In genomic region chr11:50323843-50324242, GRCm38 (mm10) we compare ENCODE assay signal across 9 mouse cellular contexts. TPM values are rescaled to one million over a fixed set of nuclear protein-coding genes. Genes with fewer than 3 reads are reported as not detected.
DNase-seq lines count a peak whose midpoint lies in the region; ATAC-seq lines count a peak whose summit lies in the region.
"Had no signal": no experiment of that assay in that cellular context is flagged by ENCODE, and none has a peak within 500 bp of the region (broad histone marks: within the 10 kb centered on the region; RNA-seq: fewer than 3 reads in every experiment).

No protein-coding gene starts in this region.

- H3K27me3 ChIP-seq in forebrain, embryonic 15.5 days, result no peaks in the 10 kb centered on the region
- H3K27me3 ChIP-seq in liver, embryonic 13.5 days, result no peaks in the 10 kb centered on the region

- peak overlapping the region; percentile 94 for H3K9ac ChIP-seq in forebrain, embryonic 15.5 days (replicated peaks)
- peak overlapping the region; percentile 96 for H3K9ac ChIP-seq in liver, embryonic 13.5 days

- H3K9me3 ChIP-seq in forebrain, embryonic 15.5 days, result no peaks in the 10 kb centered on the region
- H3K9me3 ChIP-seq in liver, embryonic 13.5 days (replicated peaks), result no peaks in the 10 kb centered on the region

- H3K4me1 ChIP-seq in forebrain, embryonic 15.5 days, result peaks cover 38% of the 10 kb centered on the region
- H3K4me1 ChIP-seq in liver, embryonic 13.5 days (replicated peaks), result peaks cover 70% of the 10 kb centered on the region

- 22% methylated on average over 1 of the region's 1 CpGs for WGBS in forebrain, embryonic 15.5 days
- 8% methylated on average over 1 of the region's 1 CpGs for WGBS in liver, embryonic 13.5 days (ENCODE audit: insufficient replicate concordance)

- H3K27ac ChIP-seq in forebrain, embryonic 15.5 days (replicated peaks), result no peak overlapping the region
- H3K27ac ChIP-seq in liver, embryonic 13.5 days, result peak overlapping the region; percentile 90

- no peak for ATAC-seq in forebrain, embryonic 15.5 days (replicated peaks)
- peak; percentile 53 for ATAC-seq in liver, embryonic 13.5 days (ENCODE audit: low read depth)

- H3K4me3 ChIP-seq in forebrain, embryonic 15.5 days, result peak overlapping the region; percentile 93
- H3K4me3 ChIP-seq in liver, embryonic 13.5 days (replicated peaks), result peak overlapping the region; percentile 93

- intact Hi-C loops in left cerebral cortex, postnatal 36 days (cut with DNase I), result loop anchor here (2.0 kb wide), 1 partner anchor 53 kb away; the partner anchor contains the start of gene Hnrnph1

- peak; percentile 1 for DNase-seq in retina, embryonic 14.5 days (ENCODE audit: low spot score)
- DNase-seq in retina, postnatal 1 day, result no peak
- DNase-seq in liver, embryonic 13.5 days, result peak; percentile 53
- no peak for DNase-seq in adrenal gland, postnatal 36 days
- no peak for DNase-seq in gastrocnemius, postnatal 4 days (ENCODE audit: low spot score in 2 of 2)
- DNase-seq in left cerebral cortex, postnatal 36 days (ENCODE audit: low spot score in 2 of 2), result no peak
- no peak for DNase-seq in thymus, postnatal 14 days
- DNase-seq: cerebellum, postnatal 10 days had no signal

- H3K36me3 ChIP-seq in forebrain, embryonic 15.5 days, result peaks cover 2% of the 10 kb centered on the region
- H3K36me3 ChIP-seq in liver, embryonic 13.5 days, result peaks cover 12% of the 10 kb centered on the region

- H3K4me2 ChIP-seq in forebrain, embryonic 15.5 days (replicated peaks), result peak overlapping the region; percentile 58
- peak overlapping the region; percentile 91 for H3K4me2 ChIP-seq in liver, embryonic 13.5 days

RNA-seq across cellular contexts. Expression of gene Canx, which starts 1.6 kb away (rescaled TPM):
- 241 and 250 TPM in 2 replicates for polyA plus RNA-seq in forebrain, embryonic 15.5 days (2015; fragmentation: Nextera tagmentation; extraction: Ambion mirVana)
- polyA plus RNA-seq in liver, embryonic 13.5 days (2015; fragmentation: Nextera tagmentation; extraction: Ambion mirVana), result 213 and 261 TPM in 2 replicates
- 100 to 1,000 TPM; 473 to 490 TPM for total RNA-seq in adrenal gland, postnatal 36 days (2021)
- total RNA-seq in gastrocnemius, postnatal 4 days (2021), result 100 to 1,000 TPM; 216 to 225 TPM
- total RNA-seq in left cerebral cortex, postnatal 36 days (2021), result 100 to 1,000 TPM; 400 to 407 TPM

RNA-seq across cellular contexts. Expression of gene Cby3, which starts 30.4 kb away (rescaled TPM):
- polyA plus RNA-seq in forebrain, embryonic 15.5 days (2015; fragmentation: Nextera tagmentation; extraction: Ambion mirVana), result 1.2 and 1.9 TPM in 2 replicates
- polyA plus RNA-seq in liver, embryonic 13.5 days (2015; fragmentation: Nextera tagmentation; extraction: Ambion mirVana), result not detected in 2 replicates
- not detected for total RNA-seq in adrenal gland, postnatal 36 days (2021)
- not detected for total RNA-seq in gastrocnemius, postnatal 4 days (2021)
- total RNA-seq in left cerebral cortex, postnatal 36 days (2021), result not detected

RNA-seq across cellular contexts. Expression of gene Maml1, which starts 31.7 kb away (rescaled TPM):
- 3.8 and 4.6 TPM in 2 replicates for polyA plus RNA-seq in forebrain, embryonic 15.5 days (2015; fragmentation: Nextera tagmentation; extraction: Ambion mirVana)
- polyA plus RNA-seq in liver, embryonic 13.5 days (2015; fragmentation: Nextera tagmentation; extraction: Ambion mirVana), result 1.2 and 1.4 TPM in 2 replicates
- 10 to 100 TPM; 24.7 to 26.0 TPM for total RNA-seq in adrenal gland, postnatal 36 days (2021)
- total RNA-seq in gastrocnemius, postnatal 4 days (2021), result 10 to 100 TPM; 17.9 to 19.0 TPM
- 10 to 100 TPM in 1 of 2 experiments, 1 to 10 TPM in 1; 9.9 to 10.6 TPM for total RNA-seq in left cerebral cortex, postnatal 36 days (2021)

RNA-seq across cellular contexts. Expression of gene Hnrnph1, which starts 52.9 kb away (rescaled TPM):
- 664 and 668 TPM in 2 replicates for polyA plus RNA-seq in forebrain, embryonic 15.5 days (2015; fragmentation: Nextera tagmentation; extraction: Ambion mirVana)
- 124 and 144 TPM in 2 replicates for polyA plus RNA-seq in liver, embryonic 13.5 days (2015; fragmentation: Nextera tagmentation; extraction: Ambion mirVana)
- 100 to 1,000 TPM; 212 to 305 TPM for total RNA-seq in adrenal gland, postnatal 36 days (2021)
- total RNA-seq in gastrocnemius, postnatal 4 days (2021), result 100 to 1,000 TPM; 217 to 271 TPM
- 100 to 1,000 TPM; 175 to 266 TPM for total RNA-seq in left cerebral cortex, postnatal 36 days (2021)

Comparison
In these comparisons a context has a peak if more than half of its experiments do, and no peak if none do; other contexts are left out.
1. DNase-seq: peak in retina, embryonic 14.5 days (single experiment) and liver, embryonic 13.5 days (single experiment); none in retina, postnatal 1 day (single experiment), adrenal gland, postnatal 36 days (0 of 2), gastrocnemius, postnatal 4 days (0 of 2), left cerebral cortex, postnatal 36 days (0 of 2) and thymus, postnatal 14 days (single experiment).